Mouse (Mus musculus) retina, postnatal 7 days (tissue): ENCODE data around the gene Prmt1.
A peak's percentile ranks its signal among the peaks of the same experiment; 100 is the strongest.
"Not testable (repeated sequence)": the region's sequence is repeated elsewhere in the genome, so short reads cannot be mapped to it uniquely, and the experiment has no call there.

Experiments used
- DNase-seq: peaks from one replicate; pipeline ENCODE4 v3.0.0-alpha.2; 2012; ENCODE audit warnings: low read depth, low spot score

Gene Prmt1

GRCm38 (mm10) chr7:44986192-44986878 is at the start of gene Prmt1:
Gene Prmt1, minus strand, starts transcription at chr7:44986568.
- DNase-seq, result peak; percentile 98

GRCm38 (mm10) chr7:45035631-45036030 is 49.3 kb upstream of the Prmt1 start:
- no peak for DNase-seq

DNA sequence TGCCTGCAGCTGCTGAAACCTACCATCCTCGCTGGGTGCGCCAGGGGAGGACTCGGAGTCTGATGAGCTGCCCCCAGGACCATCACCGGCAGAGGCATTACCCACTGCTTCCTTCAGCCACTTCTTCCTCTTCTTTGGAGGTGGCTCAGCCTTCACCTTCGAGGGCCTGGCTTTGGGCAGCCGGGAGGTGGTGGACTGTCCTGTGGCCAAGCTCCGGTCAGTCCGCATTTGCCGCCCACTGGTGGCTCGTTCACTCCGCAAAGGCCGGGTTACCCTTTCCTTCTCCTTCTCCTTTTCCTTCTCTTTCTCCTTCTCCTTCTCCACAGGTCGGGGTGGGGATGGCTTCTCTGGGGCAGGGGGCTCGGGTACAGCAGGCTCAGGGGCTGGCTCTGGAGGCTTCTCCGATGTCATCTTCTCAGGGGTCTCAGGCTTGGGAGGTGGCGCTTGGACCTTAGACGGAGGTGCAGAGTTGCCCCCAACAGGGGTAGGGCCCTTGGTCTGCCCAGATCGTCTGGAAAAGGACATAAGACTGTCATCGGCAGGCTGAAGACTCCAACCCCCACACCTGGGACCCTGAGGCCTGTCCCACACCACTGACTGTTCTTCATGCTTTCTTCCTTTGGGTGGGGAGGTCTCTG is 47.5 kb upstream of the Prmt1 start:
- no peak for DNase-seq

GRCm38 (mm10) chr7:45030857-45031256 is 44.5 kb upstream of the Prmt1 start:
- DNase-seq, result no peak

DNA sequence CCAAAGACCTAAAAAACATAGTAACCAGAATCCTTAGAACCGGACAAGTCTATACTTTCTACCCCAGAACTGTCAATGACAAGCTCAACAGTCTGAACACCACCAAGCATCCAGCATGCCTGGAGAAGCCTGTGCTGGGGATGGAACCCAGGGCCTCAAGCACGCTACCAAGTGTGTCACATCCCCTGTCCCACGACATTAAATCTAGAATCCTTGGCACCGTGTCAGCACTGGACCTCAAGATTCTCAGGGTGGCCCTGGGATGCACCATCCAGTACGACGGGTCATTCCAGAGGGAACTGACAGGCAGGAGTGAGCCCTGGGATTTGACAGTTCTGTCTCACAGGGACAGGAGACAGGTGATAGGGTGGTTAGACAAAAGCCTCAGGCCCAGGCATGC is 43.6 kb upstream of the Prmt1 start:
- DNase-seq, result no peak

- no peak for DNase-seq
Observed at GRCm38 (mm10) chr7:45028351-45028750, 42.0 kb upstream of the Prmt1 start.

GRCm38 (mm10) chr7:45027761-45028160 is 41.4 kb upstream of the Prmt1 start:
- DNase-seq, result no peak

DNA sequence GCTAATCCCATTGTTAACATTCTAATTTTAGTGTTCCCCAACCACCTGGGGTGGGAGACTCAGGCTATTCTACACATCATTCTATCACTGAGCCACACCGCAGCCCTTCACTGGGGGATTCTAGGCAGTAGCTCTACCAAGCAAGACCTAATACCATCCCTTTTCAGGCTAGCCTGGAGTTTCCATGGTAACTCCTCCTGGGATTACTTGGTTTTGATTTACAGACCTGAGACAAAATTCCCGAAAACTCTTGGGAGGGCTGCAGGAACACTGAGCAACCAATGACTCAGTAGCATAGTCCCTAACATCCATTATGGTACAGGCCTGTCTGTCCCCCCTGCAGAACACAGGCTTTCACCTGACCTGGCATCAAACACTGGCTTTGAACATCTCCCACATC is 39.9 kb upstream of the Prmt1 start:
- no peak for DNase-seq

GRCm38 (mm10) chr7:45025601-45026220 is 39.3 kb upstream of the Prmt1 start:
- no peak for DNase-seq

- no peak for DNase-seq
Observed at GRCm38 (mm10) chr7:45024281-45025248, 38.2 kb upstream of the Prmt1 start.

GRCm38 (mm10) chr7:45023711-45024110 is 37.3 kb upstream of the Prmt1 start:
- not testable (repeated sequence) for DNase-seq

DNA sequence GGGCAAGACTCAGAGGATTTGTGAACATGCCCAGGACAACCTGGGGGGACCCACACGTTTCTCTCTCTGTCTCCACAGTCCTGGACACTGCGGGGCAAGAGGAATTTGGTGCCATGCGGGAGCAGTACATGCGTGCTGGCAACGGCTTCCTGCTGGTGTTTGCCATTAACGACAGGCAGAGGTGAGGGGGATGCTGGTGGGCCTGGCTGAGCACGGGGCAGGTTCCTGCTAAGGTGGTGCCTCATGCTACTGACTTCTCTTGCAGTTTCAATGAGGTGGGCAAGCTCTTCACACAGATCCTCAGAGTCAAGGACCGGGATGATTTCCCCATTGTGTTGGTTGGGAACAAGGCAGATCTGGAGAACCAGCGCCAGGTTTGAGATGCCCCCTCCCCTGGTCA is 33.9 kb upstream of the Prmt1 start:
- no peak for DNase-seq

- no peak for DNase-seq
Observed at GRCm38 (mm10) chr7:45019031-45019571, 32.7 kb upstream of the Prmt1 start.

DNA sequence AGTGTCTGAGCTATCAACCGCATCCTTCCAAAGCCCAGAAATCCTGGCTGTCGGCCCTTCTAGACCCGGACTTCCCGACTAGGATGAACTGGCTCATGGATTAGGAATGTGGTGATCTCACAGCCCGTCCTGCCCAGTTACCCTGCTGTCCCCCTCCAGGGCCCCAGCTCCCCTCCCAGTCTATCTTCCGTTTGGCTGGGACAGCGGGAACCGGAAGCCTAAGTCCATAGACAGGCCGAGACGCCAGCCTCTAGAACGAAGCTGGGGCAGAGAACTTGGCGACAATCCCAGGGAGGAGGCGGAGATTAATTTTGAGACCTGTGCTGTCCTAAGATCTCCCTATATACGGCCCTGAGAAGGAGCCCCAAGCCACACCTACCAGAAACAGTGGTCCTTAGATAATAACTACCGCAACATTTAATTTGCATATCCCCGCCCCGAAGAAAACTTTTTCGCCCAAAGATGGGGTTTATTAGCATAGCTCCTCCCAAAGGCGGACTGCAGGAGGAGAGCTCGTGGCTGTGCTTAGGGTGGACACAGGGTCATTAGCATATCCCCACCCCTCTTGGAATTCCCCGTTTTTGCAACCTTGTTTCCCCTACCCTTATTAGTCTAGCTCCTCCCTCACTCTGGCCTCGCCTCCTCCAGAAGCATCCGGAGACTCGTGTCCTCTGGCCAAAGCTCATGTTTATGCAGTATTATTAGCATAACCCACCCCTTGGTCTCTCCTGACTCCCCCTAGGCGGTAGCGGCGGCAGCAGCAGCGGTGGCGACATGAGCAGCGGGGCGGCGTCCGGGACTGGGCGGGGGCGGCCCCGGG is 31.1 kb upstream of the Prmt1 start, which contains the start of gene Rras:
Rras (plus strand) TSS at position 720 of the 820 bp plus-strand sequence.
- DNase-seq, result peak; percentile 46

GRCm38 (mm10) chr7:45016761-45017160 is 30.4 kb upstream of the Prmt1 start:
- no peak for DNase-seq

- peak; percentile 99 for DNase-seq
Observed at GRCm38 (mm10) chr7:45015957-45016612, 29.7 kb upstream of the Prmt1 start, which contains the start of gene Scaf1. Gene Scaf1, minus strand, starts transcription at chr7:45016363.

DNA sequence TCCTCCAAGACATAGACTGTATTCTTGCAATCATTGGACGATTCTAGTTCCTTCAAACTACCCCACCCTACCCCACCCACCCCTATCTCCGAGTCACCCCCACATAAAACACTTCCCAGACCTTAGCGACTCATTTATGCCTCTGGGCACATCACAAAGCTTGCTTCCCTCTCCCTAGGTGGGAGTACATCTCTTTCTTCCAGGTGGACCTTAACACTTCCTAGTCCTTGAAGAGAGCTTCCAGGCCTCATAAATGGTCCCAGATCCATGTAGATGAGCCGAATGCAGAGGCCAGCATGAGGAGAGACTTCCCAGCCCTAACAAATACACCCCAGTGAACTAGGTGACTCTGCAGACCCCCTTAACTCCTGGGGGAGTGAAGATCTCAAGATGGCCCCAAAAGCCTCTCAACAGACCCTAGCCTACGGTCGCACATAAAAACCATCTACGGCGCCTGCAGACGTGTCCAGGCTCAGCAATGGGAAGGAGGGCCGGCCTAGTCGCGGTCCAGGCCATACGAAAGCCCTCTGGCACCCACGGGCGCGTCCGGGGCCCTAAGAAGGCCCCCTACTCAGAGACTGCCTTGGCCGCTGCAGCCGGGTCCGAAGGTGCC is 29.1 kb upstream of the Prmt1 start:
- no peak for DNase-seq

GRCm38 (mm10) chr7:45014096-45014451 is 27.7 kb upstream of the Prmt1 start:
- DNase-seq, result no peak

DNA sequence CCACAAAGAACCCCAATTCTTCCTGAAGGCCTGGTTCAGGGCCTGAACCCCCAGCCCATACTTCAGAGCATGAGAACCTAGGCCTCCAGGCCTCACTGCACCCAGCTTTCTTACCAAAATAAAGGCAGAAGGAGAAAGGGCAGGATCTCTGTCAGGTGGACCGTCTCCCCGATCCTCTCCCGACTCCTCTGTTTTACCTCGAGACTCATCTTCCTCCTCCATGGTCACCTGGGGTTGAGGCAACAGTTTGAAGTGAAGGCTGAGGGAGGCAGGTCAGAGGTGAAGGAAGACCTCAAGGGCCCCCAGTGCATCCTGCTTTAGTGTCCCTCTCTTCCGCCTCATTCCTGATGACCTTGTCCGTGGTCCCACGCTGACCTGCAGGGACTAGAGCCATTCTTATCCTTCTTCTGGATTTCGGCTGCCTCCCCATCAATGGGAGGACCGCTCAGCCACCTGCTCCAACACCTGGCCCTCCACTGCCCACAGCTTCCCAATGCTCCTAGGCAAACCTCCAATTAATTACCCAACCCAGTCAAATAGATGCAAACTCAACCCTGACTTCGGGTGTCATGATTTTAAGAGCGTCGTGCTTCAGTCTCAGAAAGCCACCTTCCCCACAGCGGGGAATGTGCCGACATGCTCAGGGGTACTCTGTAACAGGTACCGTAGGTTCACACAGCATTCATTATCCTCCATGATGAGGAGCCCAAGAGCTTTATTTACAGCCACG is 27.2 kb upstream of the Prmt1 start:
- no peak for DNase-seq
